Mouse (Mus musculus) testis, postnatal 14 days (tissue): ENCODE data around the gene Uaca.

ENCODE experiments used
- DNase-seq: peaks from one replicate; pipeline ENCODE4 v3.0.0; 2021; ENCODE audit warnings: low spot score

Gene Uaca

GRCm38 (mm10) chr9:60794210-60794840 is at the start of gene Uaca:
Gene Uaca (plus strand): TSS chr9:60794542.
- DNase-seq, result peak; percentile 94

GRCm38 (mm10) chr9:60744971-60745370 is 49.4 kb upstream of the Uaca start:
- DNase-seq, result no peak

GRCm38 (mm10) chr9:60746561-60746960 is 47.8 kb upstream of the Uaca start:
- no peak for DNase-seq

- DNase-seq, result no peak
These were observed 46.7 kb upstream of the Uaca start for GRCm38 (mm10) chr9:60747672-60748071.

- DNase-seq, result no peak
These were observed 46.2 kb upstream of the Uaca start for GRCm38 (mm10) chr9:60748191-60748590.

- peak; percentile 35 for DNase-seq
These were observed 45.2 kb upstream of the Uaca start for GRCm38 (mm10) chr9:60749105-60749504.

GRCm38 (mm10) chr9:60751098-60751497 is 43.2 kb upstream of the Uaca start:
- DNase-seq, result no peak

GRCm38 (mm10) chr9:60751971-60752370 is 42.4 kb upstream of the Uaca start:
- no peak for DNase-seq

GRCm38 (mm10) chr9:60752636-60753035 is 41.7 kb upstream of the Uaca start:
- no peak for DNase-seq

- peak; percentile 45 for DNase-seq
These were observed 38.1 kb upstream of the Uaca start for GRCm38 (mm10) chr9:60756258-60756657.

- DNase-seq, result no peak
These were observed 37.2 kb upstream of the Uaca start for GRCm38 (mm10) chr9:60756866-60757740.

- no peak for DNase-seq
These were observed 36.5 kb upstream of the Uaca start for GRCm38 (mm10) chr9:60757817-60758216.

- DNase-seq, result peak; percentile 74
These were observed 34.8 kb upstream of the Uaca start for GRCm38 (mm10) chr9:60759436-60760007.

- no peak for DNase-seq
These were observed 29.2 kb upstream of the Uaca start for GRCm38 (mm10) chr9:60765181-60765580.

- no peak for DNase-seq
These were observed 25.9 kb upstream of the Uaca start for GRCm38 (mm10) chr9:60768393-60768792.

GRCm38 (mm10) chr9:60769711-60770111 is 24.6 kb upstream of the Uaca start:
- DNase-seq, result no peak

- no peak for DNase-seq
These were observed 20.6 kb upstream of the Uaca start for GRCm38 (mm10) chr9:60773713-60774112.

- no peak for DNase-seq
These were observed 17.4 kb upstream of the Uaca start for GRCm38 (mm10) chr9:60776899-60777298.

- no peak for DNase-seq
These were observed 12.1 kb upstream of the Uaca start for GRCm38 (mm10) chr9:60782057-60782789.

GRCm38 (mm10) chr9:60785069-60785468 is 9.3 kb upstream of the Uaca start:
- no peak for DNase-seq

- DNase-seq, result no peak
These were observed 6.7 kb upstream of the Uaca start for GRCm38 (mm10) chr9:60787517-60788110.

GRCm38 (mm10) chr9:60790282-60790681 is 4.1 kb upstream of the Uaca start:
- no peak for DNase-seq
